Mouse (Mus musculus) liver (tissue): Measurements from ENCODE around the gene Gpc3.
"Not testable (repeated sequence)": the region's sequence is repeated elsewhere in the genome, so short reads cannot be mapped to it uniquely, and the experiment has no call there.

ENCODE experiments used
- DNase-seq: peaks from one replicate; pipeline ENCODE4 v3.0.0-alpha.2; 2020; ENCODE audit warnings: mixed read lengths

Gene Gpc3

DNA sequence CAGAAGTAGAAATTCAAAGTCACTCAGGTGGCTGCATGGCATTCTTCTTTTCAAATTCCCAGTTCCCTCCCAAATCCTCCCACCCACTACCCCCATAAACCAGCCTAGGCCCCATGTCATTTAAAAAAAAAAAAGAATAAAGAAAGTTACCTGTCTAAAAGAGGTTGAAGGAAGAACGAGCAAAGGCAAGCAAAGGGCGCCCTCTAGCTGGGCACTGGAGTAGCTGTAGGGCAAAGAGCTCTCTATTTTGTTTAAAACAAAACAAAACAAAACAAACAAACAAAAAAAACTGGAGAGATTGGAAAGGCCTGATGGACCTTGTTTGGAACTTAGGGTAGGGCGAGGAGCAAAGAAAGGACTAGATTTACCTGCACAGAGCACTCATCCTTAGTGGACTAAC lies 238.6 kb downstream of the Gpc3 start:
- peak; percentile 5 for DNase-seq

DNA sequence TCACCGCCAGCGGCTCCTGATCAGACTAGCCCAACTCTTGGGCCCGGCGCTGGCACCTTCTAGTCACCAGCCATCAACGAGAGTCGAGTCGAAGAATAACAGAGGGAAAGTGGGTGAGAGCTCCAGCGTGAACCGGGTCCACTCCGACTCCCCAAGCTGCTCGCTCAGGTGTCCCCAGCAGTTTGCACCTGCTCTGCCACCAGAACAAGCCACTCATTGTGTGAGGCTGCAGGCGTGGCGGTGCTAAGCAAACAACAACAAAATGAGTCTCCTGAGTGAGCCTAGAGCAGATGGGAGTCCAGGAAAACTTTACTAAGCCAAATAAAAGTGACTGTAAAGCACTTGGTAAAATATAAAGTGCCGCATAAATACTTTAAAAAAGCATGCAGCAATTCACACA lies 239.5 kb downstream of the Gpc3 start:
- no peak for DNase-seq

DNA sequence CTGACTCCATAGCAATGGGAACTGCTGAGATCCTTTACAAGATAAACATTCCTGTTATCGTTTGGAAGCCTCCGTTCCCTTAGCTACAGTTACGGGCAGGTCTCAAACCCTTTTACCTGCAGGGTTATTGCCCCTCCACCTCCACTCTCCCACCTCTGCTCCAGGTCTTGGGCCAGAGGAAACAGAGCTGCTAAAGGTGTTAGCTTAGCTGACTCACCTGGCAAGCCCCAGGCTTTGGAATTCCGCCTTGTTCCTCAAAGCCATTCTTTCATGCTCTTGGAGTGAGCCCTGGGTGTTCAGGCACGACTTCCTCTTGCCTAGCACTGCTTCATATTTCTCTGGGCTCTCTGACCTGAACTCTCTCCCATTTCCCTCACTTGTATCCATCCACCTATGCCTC lies 241.3 kb downstream of the Gpc3 start:
- no peak for DNase-seq

DNA sequence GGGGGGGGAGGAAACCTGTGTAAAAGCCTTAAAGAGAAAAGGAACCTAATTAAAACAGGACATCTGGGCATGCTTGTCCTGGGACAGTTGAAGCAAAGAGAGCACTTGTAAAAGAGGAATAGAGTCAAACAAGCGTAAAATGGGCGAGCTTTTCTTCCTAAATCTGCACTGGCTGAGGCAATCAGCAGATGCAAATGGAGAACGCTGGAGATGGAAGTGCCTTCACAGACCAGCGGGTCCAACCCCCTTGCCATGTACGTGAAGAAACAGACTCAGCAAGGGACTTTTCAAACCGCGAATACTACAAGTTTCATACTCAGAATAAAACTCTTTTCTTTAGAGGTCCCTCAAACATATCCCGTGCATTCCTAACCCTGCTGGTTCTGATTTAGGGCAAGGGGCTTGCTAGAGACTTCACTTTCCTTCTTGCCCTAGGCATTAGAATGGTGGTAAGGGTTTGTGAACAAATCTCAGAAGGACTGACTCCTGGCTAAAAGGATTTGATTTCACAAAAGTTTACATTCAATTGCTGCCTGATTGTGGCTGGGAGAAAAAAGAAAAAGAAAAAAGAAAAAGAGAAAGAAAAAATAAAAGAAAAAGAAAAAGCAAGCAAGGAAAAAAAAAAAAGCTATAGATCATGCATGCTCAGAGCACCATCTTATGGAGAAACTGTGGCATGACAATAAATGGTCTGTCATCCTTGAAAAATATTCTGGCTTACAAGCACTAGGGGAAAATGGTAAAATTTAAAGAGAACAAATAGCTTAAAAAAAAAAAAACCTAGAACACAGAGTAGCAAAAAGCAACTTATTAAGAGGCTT lies 243.6 kb downstream of the Gpc3 start:
- DNase-seq, result no peak

DNA sequence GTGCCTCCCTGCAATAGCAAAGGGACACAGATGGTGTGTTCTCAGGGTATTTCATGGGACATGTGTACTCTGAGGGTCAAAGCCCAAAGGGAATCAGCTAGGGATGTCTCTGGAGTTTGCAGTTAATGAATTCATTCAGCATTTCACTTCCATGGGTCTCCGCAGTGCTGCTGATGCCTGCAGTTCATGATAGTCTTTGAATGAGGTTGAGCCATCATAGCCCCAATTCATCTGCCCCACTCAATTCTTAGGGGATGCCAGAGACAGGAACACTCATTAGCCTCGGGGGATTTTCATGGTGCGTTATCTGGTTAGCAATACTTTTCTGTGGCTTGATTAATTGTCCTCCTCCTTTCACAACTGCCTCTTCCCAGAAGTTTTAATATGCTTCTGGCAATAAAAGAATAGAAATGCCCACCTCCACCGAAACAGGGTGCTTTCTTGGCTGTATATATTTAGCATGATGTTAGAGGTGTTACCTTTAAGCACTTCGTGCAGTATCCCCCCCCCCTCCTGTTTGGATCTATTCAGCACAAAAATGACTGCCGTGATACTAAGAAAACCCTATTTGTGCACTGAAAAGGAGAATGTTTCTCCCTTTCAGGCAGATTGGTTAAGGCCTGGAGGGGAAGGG lies 244.3 kb downstream of the Gpc3 start:
- no peak for DNase-seq

DNA sequence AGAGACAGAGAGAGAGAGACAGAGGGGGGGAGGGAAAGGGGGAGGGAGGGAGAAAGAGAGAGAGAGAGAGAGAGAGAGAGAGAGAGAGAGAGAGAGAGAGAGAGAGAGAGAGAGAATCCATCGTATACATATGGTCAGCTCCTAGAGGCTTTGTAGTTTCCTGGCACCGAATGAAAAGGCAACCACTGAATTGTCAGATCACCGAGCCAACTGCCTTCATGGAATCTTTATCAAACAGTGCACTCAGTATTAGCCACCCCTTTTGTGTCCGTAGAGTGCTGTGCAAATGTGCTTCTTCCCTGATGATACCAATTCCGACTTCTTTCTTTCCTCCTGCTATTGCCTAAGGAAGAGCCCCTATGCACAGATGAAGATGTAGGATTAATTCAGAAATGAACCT lies 246.9 kb downstream of the Gpc3 start:
- no peak for DNase-seq

DNA sequence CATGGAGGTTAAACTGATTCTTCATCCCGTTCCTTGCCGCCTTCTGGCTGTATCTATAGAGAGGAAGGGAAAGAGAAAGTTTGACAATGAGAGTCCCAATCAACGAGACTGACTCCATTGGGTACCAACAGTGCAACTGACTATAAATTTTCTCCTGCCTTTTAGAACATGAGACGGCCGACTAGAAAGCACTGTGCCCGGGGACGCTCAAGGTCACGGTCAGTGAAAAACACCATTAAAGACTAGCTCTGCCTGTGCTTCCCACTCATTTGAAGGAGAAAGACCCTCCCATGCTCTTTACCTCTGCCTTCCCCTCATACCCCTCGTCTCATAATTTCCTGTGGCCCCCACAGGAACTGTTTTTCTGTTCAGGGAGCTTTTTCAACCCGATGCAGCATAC lies 248.0 kb downstream of the Gpc3 start:
- no peak for DNase-seq

DNA sequence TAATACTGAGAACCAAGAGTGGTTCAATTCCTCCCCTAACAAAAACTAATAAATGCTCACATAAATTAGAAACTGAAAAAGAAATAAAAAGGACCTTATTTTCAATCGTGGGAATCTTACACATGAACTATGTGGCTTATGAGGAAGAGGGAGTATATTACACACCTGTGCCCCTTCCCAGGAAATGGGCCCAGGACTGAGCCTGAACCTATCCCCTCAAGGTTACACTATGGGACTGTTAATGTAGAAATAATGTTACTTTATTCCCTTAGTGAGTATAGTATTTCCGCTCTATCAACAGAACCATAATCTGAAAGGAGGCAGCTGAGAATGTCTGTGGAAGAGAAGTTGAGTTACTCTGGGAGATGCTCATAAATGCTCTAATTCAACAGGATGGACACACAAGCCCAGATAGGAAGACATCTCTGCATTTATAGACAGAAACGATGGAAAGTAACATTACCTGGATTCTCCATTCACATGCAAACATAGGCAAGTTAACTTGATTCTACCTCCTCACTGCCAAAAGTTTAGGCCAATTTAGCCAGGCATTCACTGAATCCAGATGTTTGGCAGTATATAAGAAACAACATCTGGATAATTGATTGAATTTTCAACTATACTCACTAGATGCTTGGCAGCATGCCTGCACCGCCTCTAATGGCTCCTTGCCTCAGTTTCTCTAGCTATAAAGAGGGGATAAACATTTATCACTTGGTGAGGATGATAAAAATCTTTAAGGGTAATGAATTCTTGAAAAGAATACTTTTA lies 251.3 kb downstream of the Gpc3 start:
- DNase-seq, result no peak

DNA sequence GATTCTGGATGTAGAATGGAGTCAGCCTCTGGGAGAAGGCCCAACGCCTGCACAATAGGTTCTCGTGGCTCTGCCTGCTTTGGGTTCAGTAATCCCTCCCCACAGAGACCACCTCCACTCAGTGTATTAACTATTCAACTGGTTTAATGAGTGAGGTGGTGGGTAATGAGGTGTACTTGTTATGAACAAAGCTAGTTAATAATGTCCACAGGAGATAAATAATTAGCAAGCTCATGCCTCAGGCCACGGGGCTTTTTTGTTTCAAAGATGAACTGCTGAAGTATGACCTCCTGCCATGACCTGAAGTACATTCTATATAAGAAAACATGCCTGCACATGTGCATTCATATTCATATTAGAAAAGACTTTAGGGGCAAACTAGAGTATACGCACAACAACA lies 260.8 kb downstream of the Gpc3 start:
- DNase-seq, result no peak

DNA sequence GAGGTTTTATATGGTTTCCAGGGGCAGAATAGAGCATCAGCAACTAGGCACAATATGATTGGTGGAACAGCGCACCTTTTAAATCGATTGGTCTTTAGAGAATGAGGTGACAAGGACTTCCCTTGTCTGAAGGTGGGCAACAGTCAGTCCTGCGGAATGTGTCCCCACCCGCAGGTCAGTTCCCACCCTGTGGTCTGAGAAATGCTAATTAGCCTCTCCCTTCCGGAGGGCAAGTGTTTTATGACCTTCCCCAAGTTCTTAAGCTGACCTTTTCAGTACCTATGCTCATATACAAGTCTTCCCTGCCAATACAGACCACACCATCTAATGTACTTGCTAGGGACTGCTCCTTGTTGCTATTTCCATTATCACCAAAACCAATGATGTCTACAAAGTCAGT lies 263.1 kb downstream of the Gpc3 start:
- DNase-seq, result not testable (repeated sequence)

DNA sequence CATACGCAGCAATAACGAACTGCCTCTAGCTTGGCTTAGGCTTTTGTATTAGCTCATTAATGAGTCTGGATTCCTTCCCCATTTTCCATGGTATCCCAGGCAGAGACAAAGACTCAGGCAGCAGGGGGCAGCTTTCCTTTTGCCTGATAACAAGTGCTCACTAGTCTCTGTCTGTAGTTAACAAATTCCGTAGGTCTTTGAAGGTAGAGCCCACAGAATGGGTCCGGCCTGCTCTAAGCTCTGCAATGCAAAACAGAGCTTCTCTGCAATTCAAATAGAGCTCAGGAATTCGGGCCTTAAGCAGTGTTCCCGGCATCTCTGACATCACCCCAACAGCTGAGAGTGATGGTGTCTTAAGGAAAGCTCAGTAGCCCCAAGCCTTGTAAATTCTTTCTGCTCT lies 265.0 kb downstream of the Gpc3 start:
- no peak for DNase-seq

DNA sequence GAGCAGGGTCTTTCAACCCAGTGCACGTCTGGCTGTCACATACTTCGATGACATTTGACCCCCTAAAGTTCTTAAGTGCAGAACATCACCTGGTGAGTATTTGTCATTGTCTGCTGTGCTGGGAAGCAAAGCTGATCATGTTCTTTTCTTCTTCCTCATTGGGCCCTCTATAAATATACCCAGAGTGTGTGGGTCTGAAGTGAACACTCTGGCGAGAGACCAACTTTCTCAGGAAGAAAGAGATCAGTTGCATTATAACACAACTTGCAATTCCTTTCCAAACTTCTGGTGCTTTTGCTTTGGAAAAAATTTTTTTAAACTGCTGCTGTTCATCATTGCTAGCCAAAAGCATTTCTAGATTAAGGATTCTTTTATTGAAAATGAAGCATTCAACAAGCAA lies 269.7 kb downstream of the Gpc3 start:
- DNase-seq, result no peak

DNA sequence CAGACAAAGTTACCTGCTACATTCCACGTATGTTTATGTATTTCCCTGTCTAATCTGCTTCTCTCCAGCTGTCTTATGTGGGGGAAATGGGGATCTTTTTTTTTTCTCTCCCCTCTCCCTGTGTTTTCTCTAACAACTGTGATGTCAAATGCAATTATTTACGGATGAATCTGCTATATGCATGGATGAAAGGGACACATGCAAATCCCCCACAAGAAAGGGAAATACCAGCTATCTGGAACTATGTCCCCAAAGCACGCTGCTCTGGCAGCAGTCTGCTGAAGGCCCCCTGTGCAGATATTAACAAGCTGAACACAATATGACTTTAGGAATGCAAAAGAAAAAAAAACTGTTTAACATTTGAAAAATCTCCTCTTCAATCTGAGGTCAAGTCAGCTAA lies 273.5 kb downstream of the Gpc3 start:
- DNase-seq, result no peak

DNA sequence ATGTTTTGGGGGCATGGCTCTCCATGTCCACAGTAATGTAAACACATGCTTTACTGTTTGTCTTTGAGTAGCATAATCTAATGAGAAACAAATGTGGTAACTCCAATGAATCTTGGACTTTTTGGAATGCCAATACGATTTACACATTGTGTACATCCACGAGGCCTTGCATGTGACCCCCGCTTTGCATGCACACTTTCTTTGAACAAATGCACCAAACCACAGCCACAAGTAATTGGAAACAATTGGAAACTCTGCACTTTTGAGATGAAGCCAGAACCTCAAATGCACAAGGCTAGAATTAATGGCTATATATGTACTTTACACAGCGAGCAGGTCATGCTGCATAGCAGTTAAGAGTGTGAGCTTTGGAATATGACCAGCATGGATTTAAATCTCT lies 292.0 kb downstream of the Gpc3 start:
- DNase-seq, result no peak

DNA sequence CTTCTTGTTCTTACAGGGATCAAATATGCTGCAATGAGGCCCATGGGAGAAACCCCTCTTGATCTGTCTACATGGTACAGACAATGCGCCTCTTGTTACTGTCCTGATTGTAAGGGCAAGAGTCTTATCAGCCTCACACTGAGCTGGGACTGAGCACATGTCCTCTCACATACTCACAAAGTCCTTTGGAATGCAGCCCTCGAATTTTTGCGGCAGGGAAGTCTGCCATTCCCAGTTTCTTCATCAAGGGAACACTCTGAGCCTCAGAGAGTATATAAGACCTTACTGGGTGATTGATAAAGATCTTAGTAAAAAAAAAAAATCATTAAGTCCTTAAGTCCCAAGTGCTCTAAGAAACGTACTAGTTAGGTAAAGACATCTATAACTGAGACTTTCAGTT lies 293.1 kb downstream of the Gpc3 start:
- DNase-seq, result no peak

DNA sequence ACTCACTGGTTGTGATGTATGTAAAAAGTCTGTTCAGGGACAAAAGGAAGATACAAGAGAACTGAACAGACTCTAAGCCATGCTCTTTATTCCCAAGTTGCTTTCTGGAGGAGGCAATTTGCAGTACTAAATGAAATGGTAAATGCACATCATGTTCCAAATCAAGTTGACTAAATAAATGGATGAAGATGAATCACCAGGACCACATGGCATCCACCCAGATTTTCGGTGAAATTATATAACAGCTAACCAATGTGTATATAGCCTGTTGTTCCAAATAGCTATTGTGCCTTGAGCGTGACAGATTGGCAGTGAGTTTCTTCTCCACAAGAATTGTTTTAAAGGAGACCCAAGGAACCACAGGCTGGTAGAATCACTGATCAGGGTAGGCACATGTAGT lies 302.8 kb downstream of the Gpc3 start:
- DNase-seq, result no peak

DNA sequence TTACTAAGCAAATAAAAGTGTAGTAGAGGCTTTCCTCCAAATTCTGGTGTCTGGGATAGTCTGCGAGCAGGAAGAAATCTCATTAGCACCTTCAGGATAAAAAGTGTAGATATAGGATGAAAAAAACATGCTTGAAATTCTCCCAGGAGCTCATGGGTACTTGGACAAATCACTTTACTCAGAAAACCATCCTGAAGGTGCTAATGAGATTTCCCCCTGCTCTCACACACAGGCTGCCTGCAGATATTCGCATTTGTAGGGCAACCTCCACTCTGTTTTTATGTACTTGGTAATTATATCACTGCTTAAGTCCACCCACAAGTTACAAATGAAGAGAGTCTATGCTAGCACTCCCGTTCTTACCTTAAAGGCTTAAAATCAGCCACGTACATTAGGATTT lies 308.5 kb downstream of the Gpc3 start:
- DNase-seq, result no peak

DNA sequence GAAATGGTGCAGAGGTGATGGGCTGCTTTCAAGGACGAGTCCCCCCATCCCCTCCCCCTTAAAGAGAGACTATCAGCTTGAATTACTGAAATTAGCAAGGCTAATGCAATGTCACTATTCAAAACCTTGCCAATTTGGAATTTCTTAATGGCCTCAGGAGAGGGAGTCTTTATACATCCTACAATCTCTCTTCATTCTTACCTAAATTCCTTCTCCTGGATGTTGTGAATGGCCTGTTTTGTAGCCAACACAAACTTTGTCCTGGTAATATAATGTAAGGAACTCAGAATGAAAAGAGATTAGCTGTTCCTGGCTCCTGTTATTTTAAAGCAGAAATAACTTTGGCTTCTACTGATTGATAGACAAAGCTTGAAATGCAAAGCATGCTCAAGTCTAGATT lies 325.0 kb downstream of the Gpc3 start:
- DNase-seq, result no peak

DNA sequence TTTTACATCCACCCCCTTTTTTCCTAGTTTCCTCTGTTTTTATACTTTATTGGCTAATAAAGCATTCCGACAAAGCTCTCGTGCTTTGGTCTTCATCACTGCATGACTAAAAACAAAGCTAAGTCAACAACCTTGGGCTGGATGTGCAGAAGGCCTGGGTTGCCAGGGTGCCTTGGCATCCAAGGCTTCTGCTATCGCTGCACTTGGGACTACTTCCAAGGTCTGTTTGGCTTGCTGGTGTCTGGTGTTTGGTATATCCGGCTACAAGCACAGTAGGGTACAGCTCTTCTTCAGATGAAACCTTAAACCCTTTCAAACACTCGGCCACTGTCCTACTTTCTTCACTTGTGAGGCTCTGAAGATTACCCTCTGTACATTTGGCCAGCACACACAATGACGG lies 325.8 kb downstream of the Gpc3 start:
- DNase-seq, result no peak

DNA sequence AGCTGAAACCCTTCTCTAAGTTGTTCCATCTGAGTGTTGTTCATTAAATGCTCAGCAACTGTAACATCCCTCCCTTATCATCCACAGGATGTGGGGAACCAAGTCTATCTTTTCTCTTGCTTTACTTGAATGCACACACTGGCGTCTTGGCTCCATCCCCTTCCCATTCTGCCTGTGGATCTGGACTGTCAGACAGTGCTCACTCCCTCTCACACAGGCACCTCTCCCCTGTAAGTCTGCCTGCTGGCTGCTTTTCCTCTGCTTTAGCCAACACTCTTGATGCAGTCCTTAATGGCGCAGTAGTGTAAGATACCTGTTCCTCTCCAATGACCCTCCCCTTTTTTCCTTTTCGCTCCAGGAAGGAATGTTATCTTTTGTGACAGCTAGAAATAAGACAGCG lies 331.7 kb downstream of the Gpc3 start:
- no peak for DNase-seq

DNA sequence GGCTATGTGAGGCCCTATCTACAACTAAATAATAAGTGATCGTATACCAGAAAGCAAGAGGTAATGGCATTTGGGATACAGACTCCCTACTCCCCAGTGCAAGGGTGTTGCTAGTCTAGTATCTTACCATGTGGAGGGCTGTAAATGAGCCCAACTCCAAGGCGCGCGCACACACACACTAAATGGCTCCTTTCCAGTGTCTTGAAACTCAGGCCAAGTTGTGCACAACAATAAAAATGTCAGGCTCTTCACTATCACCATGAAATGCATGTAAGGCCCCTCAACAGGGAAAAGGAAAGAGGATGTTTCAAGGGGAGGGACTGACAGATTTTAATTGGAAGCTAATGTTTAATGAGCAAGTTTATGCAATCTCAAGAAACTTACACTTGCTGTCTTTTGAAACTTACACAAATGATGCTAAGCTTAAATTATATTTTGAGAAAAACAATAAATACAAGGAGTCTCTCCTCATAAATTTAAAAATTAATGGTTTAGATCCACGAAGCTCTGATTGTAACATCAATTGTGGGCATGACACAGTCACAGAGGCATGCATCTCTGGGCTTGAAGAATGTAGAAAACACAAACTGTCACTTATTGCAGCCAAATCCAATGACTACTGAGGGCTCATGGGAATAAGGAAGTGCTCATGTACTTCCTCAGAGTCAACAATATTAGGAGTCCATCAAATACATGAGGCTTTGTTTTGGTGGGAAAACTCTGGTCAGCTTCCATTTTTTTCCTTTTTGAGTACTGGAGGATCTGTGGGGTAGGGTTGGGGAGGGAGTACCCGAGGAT lies 332.4 kb downstream of the Gpc3 start:
- DNase-seq, result no peak

DNA sequence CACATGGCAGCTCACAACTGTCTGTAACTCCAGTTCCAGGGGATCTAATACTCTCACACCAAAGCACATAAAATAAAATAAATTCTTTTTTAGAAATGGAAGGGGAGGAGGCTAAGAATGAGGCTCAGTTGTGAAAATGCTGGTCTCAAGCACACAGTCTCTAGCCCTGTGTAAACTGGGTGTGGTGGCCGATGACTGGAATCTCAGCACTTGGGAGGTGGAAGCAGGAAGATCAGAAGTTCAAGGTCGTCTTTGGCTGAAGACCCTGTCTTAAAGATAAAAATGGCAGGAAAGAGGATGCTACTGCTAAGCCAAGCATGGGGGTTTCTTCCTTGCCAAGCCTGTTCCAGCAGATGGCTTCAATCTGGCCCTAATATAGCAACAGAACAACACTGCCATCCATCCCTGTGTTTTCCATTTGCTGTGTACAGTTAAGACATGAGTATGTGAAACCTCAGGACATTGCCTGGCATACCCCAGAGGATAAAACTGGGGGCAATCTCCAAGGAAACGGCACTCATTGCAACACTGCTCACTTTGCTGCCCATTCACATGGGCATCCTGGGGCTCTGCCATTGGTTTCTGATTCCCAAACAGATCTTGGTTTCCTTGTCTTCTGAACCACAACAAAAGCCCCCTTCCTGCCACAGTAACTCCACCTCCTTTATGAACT lies 334.9 kb downstream of the Gpc3 start:
- DNase-seq, result no peak

DNA sequence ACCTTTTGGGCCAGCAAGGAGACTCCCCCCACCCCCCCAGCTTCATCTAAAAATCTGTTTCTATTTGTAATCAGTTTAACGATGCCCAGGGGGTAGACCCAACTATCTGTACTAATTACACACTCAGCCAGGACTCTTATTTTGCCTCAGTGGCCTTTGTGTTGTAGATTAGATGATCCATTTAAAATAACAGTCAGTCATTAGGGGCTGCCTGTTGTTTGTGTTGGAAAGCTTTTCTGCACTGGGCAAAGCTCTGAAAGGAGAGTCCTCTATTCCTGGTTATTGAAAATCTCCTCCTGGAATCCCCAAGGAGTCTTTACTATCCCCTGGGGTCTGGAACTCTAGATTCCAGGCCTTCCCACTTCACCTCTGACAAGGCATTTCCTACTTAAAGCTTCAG lies 336.2 kb downstream of the Gpc3 start:
- DNase-seq, result no peak
